Mouse (Mus musculus): ENCODE data around the gene Cacng8. TPM values are rescaled to one million over a fixed set of nuclear protein-coding genes. Genes with fewer than 3 reads are reported as not detected.

The Cacng8 gene
- polyA plus RNA-seq, 1 experiment from 2014 or later, result 7.0 TPM

DNA sequence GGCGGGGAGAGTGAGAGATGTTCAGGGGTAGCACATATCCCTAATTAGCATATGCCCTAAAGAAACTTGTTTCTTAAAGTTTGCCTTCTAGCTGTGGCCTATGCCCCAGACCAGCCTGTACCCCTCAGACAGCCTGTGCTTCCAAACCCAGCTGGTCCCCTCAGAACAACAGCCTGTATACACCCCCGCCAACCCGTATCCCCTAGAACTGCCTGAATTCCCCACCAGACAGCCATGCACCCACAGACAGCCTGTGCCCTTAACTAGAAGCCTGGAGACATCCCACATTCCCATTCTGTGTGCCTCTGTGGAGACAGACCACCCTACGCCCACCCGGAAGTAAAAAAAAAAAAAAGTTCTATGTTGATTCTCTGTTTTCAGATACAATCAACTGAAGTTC, 34.7 kb downstream of the Cacng8 start:
- Histone ChIP-seq H3K9me3 (ENCODE audit: control insufficient read depth, low read length) (no peaks in the 10 kb centered on the region), H3K4me3 (ENCODE audit: low read depth, low read length) (no peak overlapping the region), H3K4me2 (ENCODE audit: low read depth, severe bottlenecking) (no peak overlapping the region), H3K9ac (ENCODE audit: low read length) (no peak overlapping the region), H3K27ac (replicated peaks; ENCODE audit: low read depth, low read length) (no peak overlapping the region), H3K27me3 (ENCODE audit: control insufficient read depth, insufficient read depth, low read length) (peaks cover 36% of the 10 kb centered on the region), H3K36me3 (ENCODE audit: control insufficient read depth, insufficient read depth, low read length) (no peaks in the 10 kb centered on the region), H3K4me1 (ENCODE audit: control insufficient read depth, insufficient read depth, low read length) (no peaks in the 10 kb centered on the region; the same call in 1 of the 2 replicates)
- ATAC-seq (ENCODE audit: insufficient number of reproducible peaks, low FRiP score, low TSS enrichment, low read depth) (no peak), DNase-seq (ENCODE audit: low spot score) (no peak)
- 89% methylated on average over 5 of the region's 5 CpGs for WGBS

DNA sequence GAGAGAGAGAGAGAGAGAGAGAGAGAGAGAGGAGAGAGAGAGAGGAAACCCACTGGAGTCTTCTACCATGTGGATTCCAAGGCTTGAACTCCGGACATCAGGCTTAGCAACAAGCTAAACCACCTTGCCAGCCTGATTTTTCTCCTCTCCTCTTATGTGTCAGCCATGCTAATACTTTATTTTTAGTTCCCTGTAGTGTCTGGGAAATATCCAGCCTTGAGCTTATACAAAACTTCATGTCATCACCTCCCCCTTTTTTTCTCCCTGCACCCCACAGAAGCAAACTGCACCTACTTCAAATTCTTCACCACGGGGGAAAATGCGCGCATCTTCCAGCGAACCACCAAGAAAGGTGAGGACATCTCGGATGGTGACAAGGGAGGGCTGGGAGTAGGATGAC, 39.7 kb downstream of the Cacng8 start:
- ATAC-seq (ENCODE audit: insufficient number of reproducible peaks, low FRiP score, low TSS enrichment, low read depth) (no peak), DNase-seq (ENCODE audit: low spot score) (no peak)
- Histone ChIP-seq H3K27me3 (ENCODE audit: control insufficient read depth, insufficient read depth, low read length) (peaks cover 5% of the 10 kb centered on the region), H3K9me3 (ENCODE audit: control insufficient read depth, low read length) (no peaks in the 10 kb centered on the region), H3K4me2 (ENCODE audit: low read depth, severe bottlenecking) (no peak overlapping the region), H3K27ac (replicated peaks; ENCODE audit: low read depth, low read length) (no peak overlapping the region), H3K9ac (ENCODE audit: low read length) (no peak overlapping the region), H3K36me3 (ENCODE audit: control insufficient read depth, insufficient read depth, low read length) (no peaks in the 10 kb centered on the region), H3K4me3 (ENCODE audit: low read depth, low read length) (no peak overlapping the region), H3K4me1 (ENCODE audit: control insufficient read depth, insufficient read depth, low read length) (no peaks in the 10 kb centered on the region)
- 77% methylated on average over 6 of the region's 6 CpGs for WGBS

DNA sequence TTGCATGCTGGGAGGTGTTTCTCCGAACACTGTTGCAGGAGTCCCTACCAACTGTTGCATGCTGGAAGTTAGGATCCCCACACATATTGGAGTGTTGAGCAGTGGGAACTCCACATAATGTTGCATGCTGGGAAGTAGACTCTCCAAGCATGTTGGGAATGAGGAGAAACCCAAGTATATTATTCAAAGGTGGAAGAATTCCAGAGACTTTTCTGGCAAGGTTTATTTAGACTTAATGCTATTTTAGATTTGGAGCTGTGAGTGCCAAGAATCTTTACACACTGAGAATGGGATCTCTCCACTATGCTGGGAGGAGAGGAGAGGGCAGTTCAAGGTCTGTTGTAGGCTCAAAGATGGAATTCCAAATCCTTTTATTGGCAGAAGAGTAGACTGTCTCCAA, 41.6 kb downstream of the Cacng8 start:
- DNase-seq (ENCODE audit: low spot score) (no peak), ATAC-seq (ENCODE audit: insufficient number of reproducible peaks, low FRiP score, low TSS enrichment, low read depth) (no peak)
- Histone ChIP-seq H3K4me1 (ENCODE audit: control insufficient read depth, insufficient read depth, low read length) (no peaks in the 10 kb centered on the region), H3K9ac (ENCODE audit: low read length) (no peak overlapping the region), H3K9me3 (ENCODE audit: control insufficient read depth, low read length) (no peaks in the 10 kb centered on the region), H3K4me3 (ENCODE audit: low read depth, low read length) (no peak overlapping the region), H3K36me3 (ENCODE audit: control insufficient read depth, insufficient read depth, low read length) (no peaks in the 10 kb centered on the region), H3K27me3 (ENCODE audit: control insufficient read depth, insufficient read depth, low read length) (no peaks in the 10 kb centered on the region), H3K27ac (replicated peaks; ENCODE audit: low read depth, low read length) (no peak overlapping the region), H3K4me2 (ENCODE audit: low read depth, severe bottlenecking) (no peak overlapping the region)
- 93% methylated on average over 1 of the region's 1 CpGs for WGBS

DNA sequence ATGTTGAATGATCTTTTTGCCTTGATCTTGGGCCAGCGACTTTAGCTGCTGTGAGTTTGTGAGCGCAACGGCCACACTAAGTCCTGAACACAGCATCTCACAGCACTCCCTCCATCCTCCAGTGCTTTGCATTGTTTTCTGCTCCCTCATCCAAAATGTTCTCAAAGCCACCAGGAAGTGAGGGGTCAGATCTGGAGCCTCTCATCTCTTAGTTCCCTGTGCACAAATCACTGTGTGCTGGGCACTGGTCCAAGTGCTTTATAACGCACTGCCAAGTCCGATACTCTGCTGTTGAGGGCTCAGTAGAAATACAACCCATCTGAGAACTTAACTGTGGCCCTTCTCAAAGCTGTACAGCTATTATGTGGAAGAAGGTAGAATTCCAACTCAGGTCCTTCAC, 47.5 kb downstream of the Cacng8 start:
- no peak overlapping the region for H3K4me2 ChIP-seq (ENCODE audit: low read depth, severe bottlenecking)
- WGBS, result 72% methylated on average over 5 of the region's 5 CpGs

DNA sequence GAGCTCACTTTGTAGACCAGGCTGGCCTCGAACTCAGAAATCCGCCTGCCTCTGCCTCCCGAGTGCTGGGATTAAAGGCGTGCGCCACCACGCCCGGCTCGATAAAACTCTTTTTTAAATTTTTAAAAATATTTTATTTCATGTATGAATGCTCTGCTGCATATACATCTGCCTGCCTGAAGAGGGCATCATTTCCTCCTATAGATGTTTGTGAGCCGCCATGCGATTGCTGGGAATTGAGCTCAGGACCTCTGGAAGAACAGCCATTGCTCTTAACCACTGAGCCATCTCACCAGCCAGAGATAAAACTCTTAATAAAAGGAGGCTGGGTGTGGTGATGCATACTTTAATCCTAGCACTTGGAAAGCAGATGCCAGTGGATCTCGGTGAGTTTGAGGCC, 49.5 kb downstream of the Cacng8 start:
- 86% methylated on average over 10 of the region's 11 CpGs for WGBS
- no peaks in the 10 kb centered on the region for H3K36me3 ChIP-seq (ENCODE audit: control insufficient read depth, insufficient read depth, low read length)
- no peak overlapping the region for H3K4me3 ChIP-seq (ENCODE audit: low read depth, low read length)
- no peak for ATAC-seq (ENCODE audit: insufficient number of reproducible peaks, low FRiP score, low TSS enrichment, low read depth)
- H3K27ac ChIP-seq (replicated peaks; ENCODE audit: low read depth, low read length), result no peak overlapping the region
- no peaks in the 10 kb centered on the region for H3K9me3 ChIP-seq (ENCODE audit: control insufficient read depth, low read length)
- no peaks in the 10 kb centered on the region for H3K27me3 ChIP-seq (ENCODE audit: control insufficient read depth, insufficient read depth, low read length)
- no peak for DNase-seq (ENCODE audit: low spot score)
- H3K4me2 ChIP-seq (ENCODE audit: low read depth, severe bottlenecking), result no peak overlapping the region
- H3K4me1 ChIP-seq (ENCODE audit: control insufficient read depth, insufficient read depth, low read length), result no peaks in the 10 kb centered on the region
- no peak overlapping the region for H3K9ac ChIP-seq (ENCODE audit: low read length)

More for the DNA sequence above, 47.5 kb downstream of the Cacng8 start:
- no peak overlapping the region for H3K9ac ChIP-seq (ENCODE audit: low read length)
- H3K27ac ChIP-seq (replicated peaks; ENCODE audit: low read depth, low read length), result no peak overlapping the region
- ATAC-seq (ENCODE audit: insufficient number of reproducible peaks, low FRiP score, low TSS enrichment, low read depth) (no peak), DNase-seq (ENCODE audit: low spot score) (no peak)
- H3K9me3 ChIP-seq (ENCODE audit: control insufficient read depth, low read length), result no peaks in the 10 kb centered on the region
- no peaks in the 10 kb centered on the region for H3K27me3 ChIP-seq (ENCODE audit: control insufficient read depth, insufficient read depth, low read length)
- H3K36me3 ChIP-seq (ENCODE audit: control insufficient read depth, insufficient read depth, low read length), result no peaks in the 10 kb centered on the region
- H3K4me3 ChIP-seq (ENCODE audit: low read depth, low read length), result no peak overlapping the region
- H3K4me1 ChIP-seq (ENCODE audit: control insufficient read depth, insufficient read depth, low read length), result no peaks in the 10 kb centered on the region

DNA sequence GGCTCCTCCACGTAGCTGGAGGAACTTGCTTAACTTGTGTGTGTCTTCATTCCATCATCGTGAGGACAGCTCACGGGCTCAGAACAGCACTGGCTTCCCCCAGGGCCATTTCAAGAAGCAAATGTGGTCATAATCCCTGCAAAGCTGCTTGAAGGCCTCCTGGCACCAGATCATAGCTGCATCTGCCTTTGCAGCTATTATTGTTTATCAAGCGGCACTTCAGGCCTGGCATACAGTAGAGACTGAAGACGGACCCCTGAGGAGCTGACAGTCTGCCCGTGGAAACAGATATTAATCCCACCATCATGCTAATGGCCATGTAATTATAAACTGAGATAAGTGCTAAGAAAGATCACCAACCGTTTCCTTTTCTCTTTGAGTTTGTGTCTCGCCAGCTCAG, 50.0 kb downstream of the Cacng8 start:
- H3K27ac ChIP-seq (replicated peaks; ENCODE audit: low read depth, low read length), result no peak overlapping the region
- H3K36me3 ChIP-seq (ENCODE audit: control insufficient read depth, insufficient read depth, low read length), result no peaks in the 10 kb centered on the region
- no peak overlapping the region for H3K9ac ChIP-seq (ENCODE audit: low read length)
- ATAC-seq (ENCODE audit: insufficient number of reproducible peaks, low FRiP score, low TSS enrichment, low read depth) (no peak), DNase-seq (ENCODE audit: low spot score) (no peak)
- WGBS, result 81% methylated on average over 8 of the region's 8 CpGs
- no peak overlapping the region for H3K4me2 ChIP-seq (ENCODE audit: low read depth, severe bottlenecking)
- H3K4me3 ChIP-seq (ENCODE audit: low read depth, low read length), result no peak overlapping the region
- H3K4me1 ChIP-seq (ENCODE audit: control insufficient read depth, insufficient read depth, low read length), result no peaks in the 10 kb centered on the region
- no peaks in the 10 kb centered on the region for H3K9me3 ChIP-seq (ENCODE audit: control insufficient read depth, low read length)
- no peaks in the 10 kb centered on the region for H3K27me3 ChIP-seq (ENCODE audit: control insufficient read depth, insufficient read depth, low read length)

DNA sequence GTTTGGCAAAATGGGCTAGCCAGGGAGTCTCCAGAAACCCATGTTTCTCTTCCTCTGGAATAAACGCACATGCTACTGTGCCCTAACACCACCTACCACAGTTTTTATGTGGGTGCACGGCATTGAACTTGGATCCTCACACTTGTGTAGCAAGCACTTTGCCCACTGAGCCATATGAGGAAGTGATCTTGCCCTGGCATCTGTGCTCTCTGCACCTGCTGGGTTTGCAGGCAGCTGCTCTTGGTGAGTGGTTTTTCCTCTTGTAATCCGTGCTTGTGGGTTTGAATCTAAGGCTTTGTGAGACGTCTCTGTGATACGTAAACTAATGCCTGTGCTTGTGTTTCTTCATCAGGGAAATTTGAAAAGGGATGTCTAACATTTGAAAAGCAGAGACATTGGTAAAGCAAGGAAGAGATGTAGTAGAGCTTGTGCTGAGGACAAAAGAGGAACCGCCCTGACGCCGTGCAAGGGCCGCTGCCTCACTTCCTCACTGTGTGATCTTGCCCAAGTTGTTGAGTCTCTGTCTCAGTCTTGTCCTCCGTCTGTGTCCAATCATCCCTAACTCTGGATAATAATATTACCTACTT, 52.1 kb downstream of the Cacng8 start:
- Histone ChIP-seq H3K9ac (ENCODE audit: low read length) (no peak overlapping the region), H3K27ac (replicated peaks; ENCODE audit: low read depth, low read length) (no peak overlapping the region), H3K4me3 (ENCODE audit: low read depth, low read length) (no peak overlapping the region), H3K4me2 (ENCODE audit: low read depth, severe bottlenecking) (no peak overlapping the region), H3K4me1 (ENCODE audit: control insufficient read depth, insufficient read depth, low read length) (no peaks in the 10 kb centered on the region), H3K27me3 (ENCODE audit: control insufficient read depth, insufficient read depth, low read length) (no peaks in the 10 kb centered on the region), H3K36me3 (ENCODE audit: control insufficient read depth, insufficient read depth, low read length) (no peaks in the 10 kb centered on the region), H3K9me3 (ENCODE audit: control insufficient read depth, low read length) (no peaks in the 10 kb centered on the region)
- WGBS, result 91% methylated on average over 10 of the region's 10 CpGs
- DNase-seq (ENCODE audit: low spot score) (no peak), ATAC-seq (ENCODE audit: insufficient number of reproducible peaks, low FRiP score, low TSS enrichment, low read depth) (no peak)

DNA sequence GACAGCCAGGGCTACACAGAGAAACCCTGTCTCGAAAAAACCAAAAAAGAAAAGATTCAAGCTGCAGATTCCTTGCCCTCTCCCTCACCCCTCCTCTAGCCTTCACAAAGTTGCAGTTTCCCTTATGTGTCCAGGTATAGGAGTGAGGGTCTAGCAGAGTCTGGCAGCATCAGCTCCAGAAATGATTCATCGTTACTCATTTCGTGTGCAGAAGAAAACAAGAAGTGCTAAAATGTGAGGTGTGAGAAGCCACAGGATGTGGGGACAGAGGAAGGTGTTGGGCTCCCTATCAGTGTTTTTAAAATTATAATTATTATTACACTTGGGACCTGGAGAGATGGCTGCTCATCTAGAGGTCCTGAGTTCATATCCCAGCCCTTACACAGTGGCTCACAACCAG, 54.2 kb downstream of the Cacng8 start:
- no peaks in the 10 kb centered on the region for H3K36me3 ChIP-seq (ENCODE audit: control insufficient read depth, insufficient read depth, low read length)
- no peak overlapping the region for H3K27ac ChIP-seq (replicated peaks; ENCODE audit: low read depth, low read length)
- DNase-seq (ENCODE audit: low spot score), result no peak
- H3K9me3 ChIP-seq (ENCODE audit: control insufficient read depth, low read length), result no peaks in the 10 kb centered on the region
- no peaks in the 10 kb centered on the region for H3K4me1 ChIP-seq (ENCODE audit: control insufficient read depth, insufficient read depth, low read length)
- WGBS, result 73% methylated on average over 3 of the region's 3 CpGs
- H3K9ac ChIP-seq (ENCODE audit: low read length), result no peak overlapping the region
- H3K4me2 ChIP-seq (ENCODE audit: low read depth, severe bottlenecking), result no peak overlapping the region
- no peak for ATAC-seq (ENCODE audit: insufficient number of reproducible peaks, low FRiP score, low TSS enrichment, low read depth)
- H3K27me3 ChIP-seq (ENCODE audit: control insufficient read depth, insufficient read depth, low read length), result no peaks in the 10 kb centered on the region
- no peak overlapping the region for H3K4me3 ChIP-seq (ENCODE audit: low read depth, low read length)

DNA sequence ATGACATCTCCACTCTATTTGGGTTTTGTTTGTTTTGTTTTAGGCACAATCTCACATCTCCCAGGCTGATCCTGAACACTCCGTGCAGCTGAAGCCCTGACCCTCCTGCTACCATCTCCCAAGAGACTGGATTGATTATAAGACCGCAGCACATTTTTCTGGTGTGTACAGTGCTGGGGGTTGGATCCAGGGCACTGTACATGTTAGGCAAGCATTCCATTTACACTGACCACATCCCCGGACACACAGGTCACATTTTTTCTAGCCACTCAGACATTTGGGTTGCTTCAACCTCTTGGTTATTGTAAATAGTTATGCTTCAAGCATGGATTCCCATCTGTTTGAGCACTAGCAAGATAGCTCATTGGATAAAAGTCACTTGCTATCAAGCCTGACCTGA, 56.1 kb downstream of the Cacng8 start:
- H3K4me2 ChIP-seq (ENCODE audit: low read depth, severe bottlenecking), result no peak overlapping the region
- 84% methylated on average over 3 of the region's 3 CpGs for WGBS
- no peaks in the 10 kb centered on the region for H3K36me3 ChIP-seq (ENCODE audit: control insufficient read depth, insufficient read depth, low read length)
- ATAC-seq (ENCODE audit: insufficient number of reproducible peaks, low FRiP score, low TSS enrichment, low read depth), result no peak
- no peak overlapping the region for H3K9ac ChIP-seq (ENCODE audit: low read length)
- H3K4me1 ChIP-seq (ENCODE audit: control insufficient read depth, insufficient read depth, low read length), result no peaks in the 10 kb centered on the region
- no peak for DNase-seq (ENCODE audit: low spot score)
- no peak overlapping the region for H3K4me3 ChIP-seq (ENCODE audit: low read depth, low read length)
- H3K27ac ChIP-seq (replicated peaks; ENCODE audit: low read depth, low read length), result no peak overlapping the region
- no peaks in the 10 kb centered on the region for H3K27me3 ChIP-seq (ENCODE audit: control insufficient read depth, insufficient read depth, low read length)
- no peaks in the 10 kb centered on the region for H3K9me3 ChIP-seq (ENCODE audit: control insufficient read depth, low read length)

All from limb, embryonic 11.5 days (tissue).